Mouse (Mus musculus): ENCODE results near the gene Idh2. TPM values are rescaled to one million over a fixed set of nuclear protein-coding genes. Genes with fewer than 3 reads are reported as not detected.

Gene Idh2
- polyA plus RNA-seq, 1 experiment: 11.2 TPM

GRCm38 (mm10) chr7:80081586-80082554 is 33.3 kb downstream of the Idh2 start:
- H3K36me3 ChIP-seq (ENCODE audit: control insufficient read depth, insufficient read depth, low read length): no peaks in the 10 kb centered on the region
- no peak overlapping the region for H3K4me3 ChIP-seq (ENCODE audit: control insufficient read depth, low read depth, low read length)
- no peaks in the 10 kb centered on the region; the same call in none of the 2 replicates for H3K4me1 ChIP-seq (ENCODE audit: control insufficient read depth, insufficient read depth, low read length)
- no peak for TF ChIP-seq CTCF (IDR thresholded peaks at IDR 0.05; ENCODE audit: control insufficient read depth, insufficient read depth, insufficient replicate concordance, low read depth, low read length)
- TF ChIP-seq POLR2A (IDR thresholded peaks at IDR 0.05; ENCODE audit: control insufficient read depth, low read depth, low read length): no peak
- H3K27me3 ChIP-seq (ENCODE audit: control insufficient read depth, insufficient read depth, low read length): no peaks in the 10 kb centered on the region
- H3K27ac ChIP-seq (ENCODE audit: control insufficient read depth, insufficient read depth, low read depth, low read length): no peak overlapping the region

GRCm38 (mm10) chr7:80078792-80079301 is 36.3 kb downstream of the Idh2 start:
- Histone ChIP-seq H3K4me3 (ENCODE audit: control insufficient read depth, low read depth, low read length) (no peak overlapping the region), H3K4me1 (ENCODE audit: control insufficient read depth, insufficient read depth, low read length) (no peaks in the 10 kb centered on the region; the same call in 1 of the 2 replicates), H3K27ac (ENCODE audit: control insufficient read depth, insufficient read depth, low read depth, low read length) (peak overlapping the region; percentile 46)

GRCm38 (mm10) chr7:80077801-80078200 is 37.4 kb downstream of the Idh2 start:
- Histone ChIP-seq H3K4me1 (ENCODE audit: control insufficient read depth, insufficient read depth, low read length) (no peaks in the 10 kb centered on the region; the same call in 1 of the 2 replicates), H3K27me3 (ENCODE audit: control insufficient read depth, insufficient read depth, low read length) (no peaks in the 10 kb centered on the region), H3K4me3 (ENCODE audit: control insufficient read depth, low read depth, low read length) (no peak overlapping the region), H3K36me3 (ENCODE audit: control insufficient read depth, insufficient read depth, low read length) (no peaks in the 10 kb centered on the region), H3K27ac (ENCODE audit: control insufficient read depth, insufficient read depth, low read depth, low read length) (no peak overlapping the region)
- no peak for TF ChIP-seq CTCF (IDR thresholded peaks at IDR 0.05; ENCODE audit: control insufficient read depth, insufficient read depth, insufficient replicate concordance, low read depth, low read length)
- TF ChIP-seq POLR2A (IDR thresholded peaks at IDR 0.05; ENCODE audit: control insufficient read depth, low read depth, low read length): no peak

More at GRCm38 (mm10) chr7:80078792-80079301, 36.3 kb downstream of the Idh2 start:
- TF ChIP-seq CTCF (IDR thresholded peaks at IDR 0.05; ENCODE audit: control insufficient read depth, insufficient read depth, insufficient replicate concordance, low read depth, low read length): no peak
- TF ChIP-seq POLR2A (IDR thresholded peaks at IDR 0.05; ENCODE audit: control insufficient read depth, low read depth, low read length): no peak
- no peaks in the 10 kb centered on the region for H3K36me3 ChIP-seq (ENCODE audit: control insufficient read depth, insufficient read depth, low read length)
- no peaks in the 10 kb centered on the region for H3K27me3 ChIP-seq (ENCODE audit: control insufficient read depth, insufficient read depth, low read length)

GRCm38 (mm10) chr7:80076961-80077716 is 38.1 kb downstream of the Idh2 start:
- H3K4me1 ChIP-seq (ENCODE audit: control insufficient read depth, insufficient read depth, low read length): peaks cover 2% of the 10 kb centered on the region
- TF ChIP-seq CTCF (IDR thresholded peaks at IDR 0.05; ENCODE audit: control insufficient read depth, insufficient read depth, insufficient replicate concordance, low read depth, low read length) (no peak), POLR2A (IDR thresholded peaks at IDR 0.05; ENCODE audit: control insufficient read depth, low read depth, low read length) (no peak)
- H3K4me3 ChIP-seq (ENCODE audit: control insufficient read depth, low read depth, low read length): no peak overlapping the region
- H3K27ac ChIP-seq (ENCODE audit: control insufficient read depth, insufficient read depth, low read depth, low read length): no peak overlapping the region
- H3K27me3 ChIP-seq (ENCODE audit: control insufficient read depth, insufficient read depth, low read length): no peaks in the 10 kb centered on the region
- H3K36me3 ChIP-seq (ENCODE audit: control insufficient read depth, insufficient read depth, low read length): no peaks in the 10 kb centered on the region

- no peaks in the 10 kb centered on the region for H3K36me3 ChIP-seq (ENCODE audit: control insufficient read depth, insufficient read depth, low read length)
- no peak for TF ChIP-seq POLR2A (IDR thresholded peaks at IDR 0.05; ENCODE audit: control insufficient read depth, low read depth, low read length)
- H3K4me1 ChIP-seq (ENCODE audit: control insufficient read depth, insufficient read depth, low read length): peaks cover 8% of the 10 kb centered on the region
- H3K27me3 ChIP-seq (ENCODE audit: control insufficient read depth, insufficient read depth, low read length): no peaks in the 10 kb centered on the region
- no peak overlapping the region for H3K27ac ChIP-seq (ENCODE audit: control insufficient read depth, insufficient read depth, low read depth, low read length)
- no peak overlapping the region for H3K4me3 ChIP-seq (ENCODE audit: control insufficient read depth, low read depth, low read length)
Observed at GRCm38 (mm10) chr7:80075946-80076583, 39.1 kb downstream of the Idh2 start.

GRCm38 (mm10) chr7:80074921-80075441 is 40.2 kb downstream of the Idh2 start:
- peaks cover 8% of the 10 kb centered on the region for H3K4me1 ChIP-seq (ENCODE audit: control insufficient read depth, insufficient read depth, low read length)
- H3K27ac ChIP-seq (ENCODE audit: control insufficient read depth, insufficient read depth, low read depth, low read length): no peak overlapping the region
- TF ChIP-seq POLR2A (IDR thresholded peaks at IDR 0.05; ENCODE audit: control insufficient read depth, low read depth, low read length): no peak
- no peak for TF ChIP-seq CTCF (IDR thresholded peaks at IDR 0.05; ENCODE audit: control insufficient read depth, insufficient read depth, insufficient replicate concordance, low read depth, low read length)
- H3K4me3 ChIP-seq (ENCODE audit: control insufficient read depth, low read depth, low read length): no peak overlapping the region
- H3K36me3 ChIP-seq (ENCODE audit: control insufficient read depth, insufficient read depth, low read length): no peaks in the 10 kb centered on the region
- H3K27me3 ChIP-seq (ENCODE audit: control insufficient read depth, insufficient read depth, low read length): no peaks in the 10 kb centered on the region

Measured in testis, adult 2 months (tissue).